Mouse (Mus musculus) cortical plate, adult 2 months (tissue): ENCODE measurements around the gene Ephb1. TPM values are rescaled to one million over a fixed set of nuclear protein-coding genes. Genes with fewer than 3 reads are reported as not detected.

Experiments
- H3K27ac ChIP-seq: fragments of 200-500 bp; 2 replicates; pipeline ENCODE4 v1.5.1; 2012; ENCODE audit warnings: low read length, control low read depth, inconsistent platforms; ENCODE audit not compliant: insufficient read depth
- H3K4me1 ChIP-seq: fragments of 200-500 bp; 2 replicates; pipeline ENCODE4 v1.6.1; 2011; ENCODE audit warnings: low read length; ENCODE audit not compliant: control insufficient read depth, insufficient read depth
- H3K4me3 ChIP-seq: fragments of 200-500 bp; 2 replicates; pipeline ENCODE4 v1.5.1; 2011; ENCODE audit warnings: mild to moderate bottlenecking, low read length, control low read depth; ENCODE audit not compliant: insufficient read depth
- CTCF ChIP-seq: fragments of 200-500 bp; IDR thresholded peaks from 2 replicates; pipeline ENCODE4 v1.5.1; 2011; ENCODE audit warnings: mild to moderate bottlenecking, control low read depth, low read length; ENCODE audit not compliant: insufficient read depth; ENCODE audit errors: extremely low read depth
- POLR2A ChIP-seq: fragments of 200-500 bp; IDR thresholded peaks from 2 replicates; pipeline ENCODE4 v1.6.1; 2011; ENCODE audit warnings: mild to moderate bottlenecking, low read length, control low read depth; ENCODE audit not compliant: insufficient read depth; ENCODE audit errors: extremely low read depth
- polyA plus RNA-seq: library from polyadenylated mRNA; depleted of rRNA; stranded (reverse); fragments of >200 nt; gene quantifications from 2 replicates; pipeline ENCODE4 v1.2.3, GENCODE M21; 2012

The Ephb1 gene
- polyA plus RNA-seq, 1 experiment = 30.8 TPM

- no peak overlapping the region for H3K4me3 ChIP-seq
- no peak overlapping the region for H3K27ac ChIP-seq
- no peaks in the 10 kb centered on the region; the same call in 1 of the 2 replicates for H3K4me1 ChIP-seq
- TF ChIP-seq POLR2A = no peak
- no peak for TF ChIP-seq CTCF
These were observed 398.3 kb downstream of the Ephb1 start for GRCm38 (mm10) chr9:101956228-101956627.

- Histone ChIP-seq H3K4me3 (no peak overlapping the region), H3K4me1 (no peaks in the 10 kb centered on the region; the same call in 1 of the 2 replicates), H3K27ac (no peak overlapping the region)
- TF ChIP-seq POLR2A (no peak), CTCF (no peak)
These were observed 400.0 kb downstream of the Ephb1 start for GRCm38 (mm10) chr9:101954529-101954928.

- H3K4me1 ChIP-seq = no peaks in the 10 kb centered on the region
- no peak overlapping the region for H3K4me3 ChIP-seq
- TF ChIP-seq CTCF (no peak), POLR2A (no peak)
- H3K27ac ChIP-seq = no peak overlapping the region
These were observed 404.4 kb downstream of the Ephb1 start for GRCm38 (mm10) chr9:101950101-101950500.

GRCm38 (mm10) chr9:101945814-101946213 lies 408.7 kb downstream of the Ephb1 start:
- TF ChIP-seq CTCF = no peak
- Histone ChIP-seq H3K27ac (no peak overlapping the region), H3K4me1 (no peaks in the 10 kb centered on the region; the same call in 1 of the 2 replicates), H3K4me3 (no peak overlapping the region)

GRCm38 (mm10) chr9:101945326-101945725 lies 409.2 kb downstream of the Ephb1 start:
- no peak overlapping the region for H3K4me3 ChIP-seq
- no peaks in the 10 kb centered on the region; the same call in 1 of the 2 replicates for H3K4me1 ChIP-seq
- no peak for TF ChIP-seq POLR2A
- no peak overlapping the region for H3K27ac ChIP-seq

GRCm38 (mm10) chr9:101942058-101942669 lies 412.3 kb downstream of the Ephb1 start:
- TF ChIP-seq CTCF (no peak), POLR2A (no peak)
- Histone ChIP-seq H3K27ac (no peak overlapping the region), H3K4me3 (no peak overlapping the region), H3K4me1 (no peaks in the 10 kb centered on the region; the same call in 1 of the 2 replicates)

- no peaks in the 10 kb centered on the region; the same call in 1 of the 2 replicates for H3K4me1 ChIP-seq
- H3K27ac ChIP-seq = no peak overlapping the region
- no peak overlapping the region for H3K4me3 ChIP-seq
- TF ChIP-seq POLR2A = no peak
- no peak for TF ChIP-seq CTCF
These were observed 414.3 kb downstream of the Ephb1 start for GRCm38 (mm10) chr9:101940182-101940581.

GRCm38 (mm10) chr9:101939006-101939405 lies 415.5 kb downstream of the Ephb1 start:
- TF ChIP-seq POLR2A = no peak
- no peak for TF ChIP-seq CTCF
- Histone ChIP-seq H3K4me3 (no peak overlapping the region), H3K4me1 (no peaks in the 10 kb centered on the region; the same call in 1 of the 2 replicates), H3K27ac (no peak overlapping the region)

GRCm38 (mm10) chr9:101938066-101938465 lies 416.4 kb downstream of the Ephb1 start:
- no peak overlapping the region for H3K27ac ChIP-seq
- no peak overlapping the region for H3K4me3 ChIP-seq
- H3K4me1 ChIP-seq = no peaks in the 10 kb centered on the region; the same call in 1 of the 2 replicates
- TF ChIP-seq CTCF (no peak), POLR2A (no peak)

GRCm38 (mm10) chr9:101934887-101935286 lies 419.6 kb downstream of the Ephb1 start:
- Histone ChIP-seq H3K27ac (no peak overlapping the region), H3K4me3 (no peak overlapping the region), H3K4me1 (no peaks in the 10 kb centered on the region)
- TF ChIP-seq POLR2A = no peak
- TF ChIP-seq CTCF = no peak

- TF ChIP-seq POLR2A (no peak), CTCF (no peak)
- no peaks in the 10 kb centered on the region for H3K4me1 ChIP-seq
- H3K27ac ChIP-seq = no peak overlapping the region
- no peak overlapping the region for H3K4me3 ChIP-seq
These were observed 420.4 kb downstream of the Ephb1 start for GRCm38 (mm10) chr9:101933946-101934573.
